Mouse (Mus musculus): ENCODE data around the gene AA467197. TPM values are rescaled to one million over a fixed set of nuclear protein-coding genes. Genes with fewer than 3 reads are reported as not detected.

Gene AA467197
- polyA plus RNA-seq, 1 experiment from 2014 or later, result not detected

- ATAC-seq, result no peak
- H3K9me3 ChIP-seq (replicated peaks), result peaks cover 10% of the 10 kb centered on the region
- WGBS, result 85% methylated on average over 5 of the region's 5 CpGs
These were observed 44.8 kb downstream of the AA467197 start for GRCm38 (mm10) chr2:122681379-122682137.

GRCm38 (mm10) chr2:122682520-122682919 lies 45.7 kb downstream of the AA467197 start:
- no peak for ATAC-seq
- H3K27ac ChIP-seq, result no peak overlapping the region
- no peaks in the 10 kb centered on the region for H3K4me1 ChIP-seq
- no peaks in the 10 kb centered on the region for H3K27me3 ChIP-seq
- H3K9ac ChIP-seq, result no peak overlapping the region
- 91% methylated on average over 2 of the region's 2 CpGs for WGBS
- H3K9me3 ChIP-seq (replicated peaks), result peaks cover 10% of the 10 kb centered on the region
- peaks cover 6% of the 10 kb centered on the region; the same call in 1 of the 2 replicates for H3K36me3 ChIP-seq (ENCODE audit: poor library complexity, severe bottlenecking)
- H3K4me2 ChIP-seq, result no peak overlapping the region
- no peak overlapping the region for H3K4me3 ChIP-seq

More at GRCm38 (mm10) chr2:122681379-122682137, 44.8 kb downstream of the AA467197 start:
- Histone ChIP-seq H3K9ac (no peak overlapping the region), H3K4me3 (no peak overlapping the region), H3K36me3 (ENCODE audit: poor library complexity, severe bottlenecking) (peaks cover 6% of the 10 kb centered on the region; the same call in 1 of the 2 replicates), H3K4me1 (no peaks in the 10 kb centered on the region), H3K27ac (no peak overlapping the region), H3K4me2 (no peak overlapping the region), H3K27me3 (no peaks in the 10 kb centered on the region)

- no peaks in the 10 kb centered on the region for H3K27me3 ChIP-seq
- no peak overlapping the region for H3K9ac ChIP-seq
- ATAC-seq, result no peak
- peaks cover 6% of the 10 kb centered on the region; the same call in 1 of the 2 replicates for H3K36me3 ChIP-seq (ENCODE audit: poor library complexity, severe bottlenecking)
- H3K9me3 ChIP-seq (replicated peaks), result peaks cover 10% of the 10 kb centered on the region
- no peak overlapping the region for H3K4me2 ChIP-seq
- H3K4me3 ChIP-seq, result no peak overlapping the region
- no peaks in the 10 kb centered on the region for H3K4me1 ChIP-seq
- WGBS, result 74% methylated on average over 1 of the region's 1 CpGs
- no peak overlapping the region for H3K27ac ChIP-seq
These were observed 46.9 kb downstream of the AA467197 start for GRCm38 (mm10) chr2:122683641-122684040.

GRCm38 (mm10) chr2:122686665-122687064 lies 49.9 kb downstream of the AA467197 start:
- H3K4me1 ChIP-seq, result no peaks in the 10 kb centered on the region
- peaks cover 6% of the 10 kb centered on the region; the same call in 1 of the 2 replicates for H3K36me3 ChIP-seq (ENCODE audit: poor library complexity, severe bottlenecking)
- WGBS, result 83% methylated on average over 6 of the region's 6 CpGs
- no peak overlapping the region for H3K4me3 ChIP-seq
- H3K27me3 ChIP-seq, result no peaks in the 10 kb centered on the region
- no peak overlapping the region for H3K27ac ChIP-seq
- H3K4me2 ChIP-seq, result no peak overlapping the region
- H3K9me3 ChIP-seq (replicated peaks), result peaks cover 6% of the 10 kb centered on the region
- no peak overlapping the region for H3K9ac ChIP-seq
- no peak for ATAC-seq

MicroRNAs encoded within 50 kb of the gene (microRNA counts, 519-probe panel; counts per million panel counts)
- 177 counts per million, percentile 53 among the panel's probes with 10 or more counts for microRNA mmu-miR-147

Small RNAs within 50 kb of the gene (microRNA-seq; reads per million reads assigned to microRNA genes)
- gene Mir147, result 7.0 reads per million, percentile 19 among the genes with 10 or more reads in this experiment

Other genes starting within 250 kb of the AA467197 start
- not detected in 2 replicates for gene Slc28a2, start 210.5 kb upstream of the AA467197 start, polyA plus RNA-seq (2015; fragmentation: Nextera tagmentation; extraction: Ambion mirVana)
- not detected in 2 replicates for gene Gm14085, start 152.0 kb upstream of the AA467197 start, polyA plus RNA-seq (2015; fragmentation: Nextera tagmentation; extraction: Ambion mirVana)
- 16.2 and 17.3 TPM in 2 replicates for gene Gatm, start 25.7 kb upstream of the AA467197 start, polyA plus RNA-seq (2015; fragmentation: Nextera tagmentation; extraction: Ambion mirVana)
- 4.4 and 4.7 TPM in 2 replicates for gene Slc30a4, start 65.7 kb downstream of the AA467197 start, polyA plus RNA-seq (2015; fragmentation: Nextera tagmentation; extraction: Ambion mirVana)
- gene Bloc1s6, start 101.5 kb downstream of the AA467197 start, polyA plus RNA-seq (2015; fragmentation: Nextera tagmentation; extraction: Ambion mirVana), result 84.9 and 88.8 TPM in 2 replicates
- 2.3 and 5.6 TPM in 2 replicates for gene Sqor, start 128.3 kb downstream of the AA467197 start, polyA plus RNA-seq (2015; fragmentation: Nextera tagmentation; extraction: Ambion mirVana)